Mouse (Mus musculus) neural tube, embryonic 15.5 days (tissue): ENCODE data around the gene Psme3. TPM values are rescaled to one million over a fixed set of nuclear protein-coding genes. Genes with fewer than 3 reads are reported as not detected.

Source experiments
- ATAC-seq: fragments of 200-750 bp; cut with Nextera tagmentation; 2 replicates; pipeline ENCODE4 v1.8.0; 2017; ENCODE audit warnings: mild to moderate bottlenecking, moderate TSS enrichment, moderate library complexity; ENCODE audit not compliant: low FRiP score
- H3K27ac ChIP-seq: fragments of 300-500 bp; sonication (generic); replicated peaks from 2 replicates; pipeline ENCODE4 v1.5.1; 2015; ENCODE audit warnings: mild to moderate bottlenecking, inconsistent platforms
- H3K27me3 ChIP-seq: fragments of 300-500 bp; sonication (generic); replicated peaks from 2 replicates; pipeline ENCODE4 v1.6.1; 2015; ENCODE audit warnings: inconsistent platforms
- H3K36me3 ChIP-seq: fragments of 300-500 bp; sonication (generic); 2 replicates; pipeline ENCODE4 v1.6.1; 2015; ENCODE audit warnings: inconsistent platforms
- H3K4me1 ChIP-seq: fragments of 300-500 bp; sonication (generic); 2 replicates; pipeline ENCODE4 v1.6.1; 2015; ENCODE audit warnings: inconsistent platforms
- H3K4me2 ChIP-seq: fragments of 300-500 bp; sonication (generic); 2 replicates; pipeline ENCODE4 v1.6.1; 2015; ENCODE audit warnings: inconsistent platforms, mild to moderate bottlenecking, moderate library complexity
- H3K4me3 ChIP-seq: fragments of 300-500 bp; sonication (generic); replicated peaks from 2 replicates; pipeline ENCODE4 v1.5.1; 2015; ENCODE audit warnings: mild to moderate bottlenecking, inconsistent platforms
- H3K9ac ChIP-seq: fragments of 300-500 bp; sonication (generic); replicated peaks from 2 replicates; pipeline ENCODE4 v1.6.1; 2015; ENCODE audit warnings: mild to moderate bottlenecking, inconsistent platforms
- H3K9me3 ChIP-seq: fragments of 300-500 bp; sonication (generic); replicated peaks from 2 replicates; pipeline ENCODE4 v1.6.1; 2016; ENCODE audit warnings: inconsistent platforms
- WGBS: fragments of 180-500 bp; shearing (Covaris S2); methylation state at CpG from one replicate; pipeline ENCODE4 v1.1.7; 2015; ENCODE audit warnings: mixed read lengths; 5-methylcytosine and 5-hydroxymethylcytosine counted together
- polyA plus RNA-seq: library from polyadenylated mRNA; unstranded; fragments of >200 nt; fragmentation: Nextera tagmentation; extraction: Ambion mirVana; gene quantifications from 2 replicates; pipeline ENCODE4 v1.2.1, GENCODE M21; 2015

Psme3 gene
- 108 and 123 TPM in 2 replicates for polyA plus RNA-seq

DNA sequence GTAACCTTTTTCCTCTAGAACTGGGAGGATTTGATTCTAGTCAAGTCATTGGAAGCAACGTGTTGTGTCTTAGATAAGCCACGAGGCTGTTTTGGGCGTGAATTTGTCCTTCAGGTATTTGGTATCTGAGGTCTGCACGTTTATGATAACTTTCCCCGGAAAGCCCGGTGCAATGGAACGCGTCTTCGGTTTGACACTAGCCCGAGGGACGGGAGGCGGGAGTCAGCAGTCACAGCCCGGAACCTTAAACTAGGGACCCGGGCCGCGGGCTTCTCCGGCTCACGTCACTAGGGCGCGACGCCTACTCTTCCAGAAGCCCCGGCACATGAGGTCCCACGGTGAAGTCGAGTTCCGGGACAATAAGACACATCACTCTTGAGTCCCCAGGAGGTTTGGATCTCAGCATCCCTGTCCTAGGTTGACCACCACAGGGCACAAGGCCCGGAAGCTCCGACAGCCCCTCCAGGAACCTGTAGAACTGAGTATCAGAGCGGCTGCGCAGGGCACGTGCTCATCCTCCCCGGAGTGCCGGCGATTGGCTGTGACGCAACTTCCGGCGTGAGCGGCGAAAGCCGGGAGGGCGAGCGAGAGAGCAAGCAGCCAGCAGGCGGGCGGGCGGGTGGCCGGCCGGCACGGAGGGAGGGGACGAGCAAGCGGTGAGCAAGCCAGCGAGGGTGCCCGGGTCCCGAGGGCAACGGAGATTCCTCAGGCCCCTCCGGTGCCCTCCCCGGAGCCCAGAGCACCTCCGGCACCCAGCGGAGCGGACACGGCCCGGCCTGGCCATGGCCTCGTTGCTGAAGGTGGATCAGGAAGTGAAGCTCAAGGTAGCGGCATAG, at the start of gene Psme3:
TSS of gene Psme3 (plus strand) at position 549 of the 836 bp plus-strand sequence.
- no peaks in the 10 kb centered on the region for H3K9me3 ChIP-seq
- no peaks in the 10 kb centered on the region; the same call in 1 of the 2 replicates for H3K27me3 ChIP-seq
- peak within 1 kb of the TSS; percentile 74 for H3K4me3 ChIP-seq
- H3K4me1 ChIP-seq: peaks cover 24% of the 10 kb centered on the region
- peaks cover 31% of the 10 kb centered on the region for H3K36me3 ChIP-seq
- H3K9ac ChIP-seq: peak within 1 kb of the TSS; percentile 87
- under 1% methylated on average over 55 of the region's 62 CpGs for WGBS
- peak within 1 kb of the TSS; percentile 96 for H3K4me2 ChIP-seq
- ATAC-seq: peak; percentile 94
- H3K27ac ChIP-seq: peak within 1 kb of the TSS; percentile 85

- Histone ChIP-seq H3K9ac (0 out of 2 replicates have a peak overlapping the region, but pooled peaks have one; percentile 20), H3K36me3 (no peaks in the 10 kb centered on the region), H3K4me3 (no peak overlapping the region), H3K27ac (no peak overlapping the region; the same call in 1 of the 2 replicates), H3K4me2 (peak overlapping the region; percentile 34), H3K4me1 (peaks cover 13% of the 10 kb centered on the region), H3K9me3 (no peaks in the 10 kb centered on the region), H3K27me3 (peaks cover 23% of the 10 kb centered on the region)
- 38% methylated on average over 10 of the region's 10 CpGs for WGBS
- no peak for ATAC-seq
Measured at GRCm38 (mm10) chr11:101269577-101270116, 46.4 kb upstream of the Psme3 start.

DNA sequence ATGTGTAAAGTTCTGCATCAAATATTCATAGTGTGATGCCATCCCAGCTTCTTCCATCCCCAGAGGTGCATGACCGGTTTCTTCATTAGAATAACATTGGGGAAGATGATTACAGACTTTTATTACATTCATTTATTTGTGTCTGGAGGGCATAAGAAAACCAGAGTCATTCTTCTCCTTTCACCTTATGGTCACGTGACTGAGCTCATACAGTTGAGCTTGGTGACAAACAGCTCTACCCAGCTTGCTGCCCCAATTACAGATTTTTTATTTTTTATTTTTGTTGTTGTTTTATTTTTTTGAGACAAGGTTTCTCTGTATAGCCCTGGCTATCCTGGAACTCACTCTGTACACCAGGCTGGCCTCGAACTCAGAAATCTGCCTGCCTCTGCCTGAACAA, 43.6 kb upstream of the Psme3 start:
- ATAC-seq: no peak
- Histone ChIP-seq H3K4me3 (no peak overlapping the region), H3K36me3 (no peaks in the 10 kb centered on the region; the same call in 1 of the 2 replicates), H3K27me3 (0 out of 2 replicates have a peak, but pooled peaks cover 3% of the 10 kb centered on the region), H3K9me3 (no peaks in the 10 kb centered on the region), H3K4me2 (no peak overlapping the region), H3K4me1 (peaks cover 17% of the 10 kb centered on the region), H3K27ac (no peak overlapping the region), H3K9ac (no peak overlapping the region)
- 76% methylated on average over 3 of the region's 3 CpGs for WGBS

- H3K36me3 ChIP-seq: no peaks in the 10 kb centered on the region; the same call in 1 of the 2 replicates
- no peak overlapping the region for H3K27ac ChIP-seq
- 78% methylated on average over 4 of the region's 4 CpGs for WGBS
- ATAC-seq: no peak
- no peaks in the 10 kb centered on the region for H3K9me3 ChIP-seq
- no peak overlapping the region for H3K4me3 ChIP-seq
- no peak overlapping the region for H3K9ac ChIP-seq
- no peaks in the 10 kb centered on the region for H3K27me3 ChIP-seq
- H3K4me1 ChIP-seq: peaks cover 29% of the 10 kb centered on the region
- H3K4me2 ChIP-seq: no peak overlapping the region
Measured at GRCm38 (mm10) chr11:101275309-101275708, 40.7 kb upstream of the Psme3 start.

- no peak overlapping the region for H3K4me3 ChIP-seq
- H3K4me2 ChIP-seq: peak overlapping the region; percentile 88
- no peak overlapping the region for H3K9ac ChIP-seq
- ATAC-seq: no peak
- H3K27ac ChIP-seq: no peak overlapping the region
- peaks cover 29% of the 10 kb centered on the region for H3K4me1 ChIP-seq
- H3K27me3 ChIP-seq: no peaks in the 10 kb centered on the region
- 35% methylated on average over 27 of the region's 27 CpGs for WGBS
- no peaks in the 10 kb centered on the region; the same call in 1 of the 2 replicates for H3K36me3 ChIP-seq
- no peaks in the 10 kb centered on the region for H3K9me3 ChIP-seq
Measured at GRCm38 (mm10) chr11:101276319-101277070, 39.5 kb upstream of the Psme3 start.

DNA sequence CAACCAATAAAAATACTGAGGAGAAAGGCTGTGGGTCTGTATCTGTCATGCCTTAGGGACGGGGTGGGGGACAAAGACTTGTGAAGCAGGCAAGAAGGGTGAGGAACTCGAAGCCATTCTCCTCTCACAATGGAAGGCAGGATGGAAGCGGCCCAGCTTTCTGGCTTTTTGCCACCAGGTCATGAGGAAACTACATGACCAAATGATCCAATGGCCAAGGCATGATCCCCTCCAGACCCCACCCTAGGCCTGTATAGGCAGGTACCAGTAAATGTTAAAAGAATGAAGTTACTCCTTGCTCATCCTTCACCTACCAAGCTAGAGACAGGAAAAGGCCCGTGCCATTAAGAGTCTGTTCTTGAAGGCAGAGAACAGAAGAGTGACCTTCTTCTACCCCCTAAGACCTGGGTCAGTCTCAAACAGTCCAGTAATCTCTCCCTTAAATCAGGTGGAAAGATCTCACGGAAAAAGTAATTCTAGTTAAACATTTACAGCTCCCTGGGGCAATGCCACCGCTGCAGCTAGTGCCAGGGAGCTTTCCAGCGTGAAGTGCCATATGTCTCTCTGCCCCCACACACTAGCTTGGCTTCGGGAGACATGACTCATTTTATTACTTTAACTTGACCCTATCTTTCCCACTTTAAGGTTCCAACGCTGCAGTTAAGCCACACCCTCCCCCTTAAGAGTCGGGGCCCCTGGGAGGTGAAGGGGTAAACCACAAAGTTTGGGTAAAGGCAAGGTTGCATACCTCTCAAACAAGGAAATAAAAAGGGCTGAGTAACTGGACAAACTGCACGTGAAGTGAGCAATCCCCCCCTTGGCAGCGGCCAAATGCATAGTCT, 38.4 kb upstream of the Psme3 start:
- Histone ChIP-seq H3K36me3 (no peaks in the 10 kb centered on the region; the same call in 1 of the 2 replicates), H3K4me3 (peak overlapping the region; percentile 66), H3K4me1 (peaks cover 29% of the 10 kb centered on the region), H3K9ac (peak overlapping the region; percentile 78), H3K4me2 (peak overlapping the region; percentile 88), H3K27me3 (no peaks in the 10 kb centered on the region; the same call in 1 of the 2 replicates), H3K9me3 (no peaks in the 10 kb centered on the region), H3K27ac (no peak overlapping the region)
- 57% methylated on average over 12 of the region's 12 CpGs for WGBS
- no peak for ATAC-seq

DNA sequence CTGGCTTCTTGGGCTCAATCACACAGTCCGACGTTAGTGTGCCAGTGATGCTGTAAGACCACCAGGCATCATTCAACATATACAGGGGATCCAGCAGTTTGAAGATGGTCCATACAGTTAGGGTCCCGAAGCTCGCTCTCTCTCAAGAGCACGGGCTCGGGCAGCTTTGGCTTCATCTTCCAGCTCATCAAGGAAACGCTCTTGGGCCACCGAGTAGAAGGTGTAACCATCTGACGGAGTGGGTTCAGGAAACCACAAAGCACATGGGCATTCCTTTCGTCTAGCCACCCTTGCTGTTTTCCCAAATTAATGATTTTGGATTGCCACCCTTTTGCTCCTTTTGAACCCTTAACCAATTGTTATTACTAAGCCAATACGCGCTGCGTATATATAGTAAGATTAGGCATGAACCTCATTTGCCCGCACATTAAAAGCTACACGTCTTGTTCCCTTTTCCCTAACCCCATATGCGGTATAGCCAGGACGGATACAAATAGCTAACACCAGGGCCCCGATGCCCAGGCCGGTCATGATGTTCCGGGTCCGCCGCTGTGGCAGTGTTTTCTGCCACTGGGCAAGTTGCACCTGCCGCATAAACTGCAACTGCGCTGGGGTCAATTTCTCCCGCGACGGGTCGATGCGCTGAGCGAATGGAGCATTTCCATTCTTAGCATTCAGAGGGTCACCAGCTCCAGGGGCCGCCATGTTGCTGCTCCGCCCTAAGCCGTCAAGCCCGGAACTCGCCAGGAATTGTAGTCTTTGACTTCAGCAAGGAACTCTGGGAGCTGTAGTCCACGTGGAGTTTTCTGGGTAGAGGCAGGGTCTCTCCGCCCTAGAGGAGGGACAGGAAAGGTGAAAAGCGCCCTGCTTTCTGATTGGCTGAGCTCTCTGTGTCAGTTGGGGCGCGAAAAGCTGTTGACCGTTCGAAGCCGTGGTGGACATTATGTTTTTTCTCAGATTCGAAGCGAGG, 37.5 kb upstream of the Psme3 start, which contains the start of the genes Cntd1 and Coa3:
TSS of gene Cntd1 (plus strand) at position 790 of the 970 bp plus-strand sequence.
TSS of gene Coa3 (minus strand) at position 892 of the 970 bp plus-strand sequence.
- H3K36me3 ChIP-seq: no peaks in the 10 kb centered on the region; the same call in 1 of the 2 replicates
- H3K27ac ChIP-seq: peak within 1 kb of the TSS; percentile 82
- H3K4me1 ChIP-seq: peaks cover 29% of the 10 kb centered on the region
- no peaks in the 10 kb centered on the region for H3K9me3 ChIP-seq
- H3K9ac ChIP-seq: peak within 1 kb of the TSS; percentile 78
- peak within 1 kb of the TSS; percentile 66 for H3K4me3 ChIP-seq
- H3K27me3 ChIP-seq: no peaks in the 10 kb centered on the region; the same call in 1 of the 2 replicates
- WGBS: 10% methylated on average over 45 of the region's 45 CpGs
- peak within 1 kb of the TSS; percentile 88 for H3K4me2 ChIP-seq
- ATAC-seq: peak; percentile 96

DNA sequence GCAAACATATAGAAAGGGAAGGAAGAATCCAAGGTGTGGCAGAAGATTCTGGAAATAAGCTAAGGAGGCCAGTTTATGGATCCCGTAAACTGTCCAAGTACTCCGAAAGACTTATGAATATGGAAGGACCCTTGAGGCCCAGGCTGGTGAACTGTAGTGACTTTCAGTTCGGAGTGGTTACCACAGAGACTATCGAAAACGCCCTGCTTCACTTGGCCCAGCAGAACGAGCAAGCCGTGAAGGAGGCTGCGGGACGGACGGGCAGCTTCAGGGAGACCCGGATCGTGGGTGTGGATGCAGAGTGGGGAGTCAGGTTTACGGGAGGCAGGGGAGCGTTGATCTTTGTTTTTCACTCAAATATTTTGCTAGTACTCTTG, 36.8 kb upstream of the Psme3 start:
- Histone ChIP-seq H3K4me1 (peaks cover 29% of the 10 kb centered on the region), H3K4me2 (peak overlapping the region; percentile 88), H3K27ac (no peak overlapping the region), H3K9me3 (no peaks in the 10 kb centered on the region), H3K9ac (no peak overlapping the region), H3K27me3 (no peaks in the 10 kb centered on the region; the same call in 1 of the 2 replicates), H3K4me3 (peak overlapping the region; percentile 66), H3K36me3 (no peaks in the 10 kb centered on the region; the same call in 1 of the 2 replicates)
- ATAC-seq: peak; percentile 12; the same call in 1 of the 2 replicates
- 58% methylated on average over 14 of the region's 14 CpGs for WGBS

GRCm38 (mm10) chr11:101280837-101281236, 35.2 kb upstream of the Psme3 start:
- Histone ChIP-seq H3K27ac (no peak overlapping the region), H3K4me2 (no peak overlapping the region), H3K36me3 (peaks cover 6% of the 10 kb centered on the region), H3K4me3 (no peak overlapping the region), H3K27me3 (no peaks in the 10 kb centered on the region; the same call in 1 of the 2 replicates), H3K9me3 (no peaks in the 10 kb centered on the region), H3K4me1 (peaks cover 29% of the 10 kb centered on the region), H3K9ac (no peak overlapping the region)
- ATAC-seq: no peak
- 45% methylated on average over 7 of the region's 7 CpGs for WGBS

DNA sequence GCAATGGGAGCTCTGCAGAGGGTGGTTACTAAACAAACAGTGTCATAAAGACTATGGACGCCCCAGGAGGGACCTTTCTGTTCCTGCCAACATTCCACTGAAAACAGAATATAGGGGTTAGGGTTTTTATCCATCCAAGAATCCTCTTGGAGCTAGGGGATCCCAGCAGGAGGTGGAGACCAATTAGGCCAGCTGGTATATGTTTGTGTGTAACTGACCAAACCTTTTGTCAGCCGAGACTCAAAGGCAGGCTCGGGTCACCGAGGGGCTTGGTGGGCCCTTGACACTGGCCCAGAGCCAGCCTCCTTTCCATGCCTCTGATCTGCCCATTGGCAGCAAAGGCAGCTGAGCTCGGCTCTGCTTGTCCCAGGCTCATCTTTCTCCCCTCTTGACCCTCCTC, 33.1 kb upstream of the Psme3 start:
- H3K9me3 ChIP-seq: no peaks in the 10 kb centered on the region
- no peak for ATAC-seq
- H3K9ac ChIP-seq: no peak overlapping the region
- no peak overlapping the region for H3K4me3 ChIP-seq
- no peak overlapping the region for H3K27ac ChIP-seq
- 19% methylated on average over 5 of the region's 5 CpGs for WGBS
- H3K36me3 ChIP-seq: peaks cover 13% of the 10 kb centered on the region
- H3K4me2 ChIP-seq: no peak overlapping the region
- no peaks in the 10 kb centered on the region; the same call in 1 of the 2 replicates for H3K27me3 ChIP-seq
- peaks cover 11% of the 10 kb centered on the region for H3K4me1 ChIP-seq
